Mouse (Mus musculus) intestine, embryonic 16.5 days (tissue): Measurements from ENCODE around the gene Rc3h1. TPM values are rescaled to one million over a fixed set of nuclear protein-coding genes. Genes with fewer than 3 reads are reported as not detected.

Experiments
- ATAC-seq: fragments of 200-750 bp; cut with Nextera tagmentation; 2 replicates; pipeline ENCODE4 v1.8.0; 2017; ENCODE audit warnings: moderate TSS enrichment, moderate library complexity
- H3K27ac ChIP-seq: fragments of 300-500 bp; sonication (generic); 2 replicates; pipeline ENCODE4 v1.5.1; 2014; ENCODE audit warnings: mild to moderate bottlenecking, low read length
- H3K27me3 ChIP-seq: fragments of 300-500 bp; sonication (generic); replicated peaks from 2 replicates; pipeline ENCODE4 v1.6.1; 2014; ENCODE audit warnings: low read length, control low read depth, mixed read lengths; ENCODE audit not compliant: control insufficient read depth, insufficient read depth
- H3K36me3 ChIP-seq: fragments of 300-500 bp; sonication (generic); 2 replicates; pipeline ENCODE4 v1.6.1; 2014; ENCODE audit warnings: low read length, control low read depth; ENCODE audit not compliant: control insufficient read depth, insufficient read depth
- H3K4me1 ChIP-seq: fragments of 300-500 bp; sonication (generic); 2 replicates; pipeline ENCODE4 v1.6.1; 2014; ENCODE audit warnings: low read length, control low read depth, mixed read lengths; ENCODE audit not compliant: control insufficient read depth, insufficient read depth
- H3K4me2 ChIP-seq: fragments of 300-500 bp; sonication (generic); 2 replicates; pipeline ENCODE4 v1.6.1; 2014; ENCODE audit warnings: low read depth, low read length, control low read depth
- H3K4me3 ChIP-seq: fragments of 300-500 bp; sonication (generic); 2 replicates; pipeline ENCODE4 v1.5.1; 2014; ENCODE audit warnings: mild to moderate bottlenecking, low read length
- H3K9ac ChIP-seq: fragments of 300-500 bp; sonication (generic); 2 replicates; pipeline ENCODE4 v1.6.1; 2014; ENCODE audit warnings: low read depth, low read length
- H3K9me3 ChIP-seq: fragments of 300-500 bp; sonication (generic); 2 replicates; pipeline ENCODE4 v1.6.1; 2016; ENCODE audit warnings: low read length, control low read depth; ENCODE audit not compliant: control insufficient read depth
- WGBS: fragments of 180-500 bp; shearing (Covaris S2); extraction: QIAGEN DNeasy Blood & Tissue Kit; methylation state at CpG from one replicate; pipeline ENCODE4 v1.1.7; 2014; 5-methylcytosine and 5-hydroxymethylcytosine counted together
- polyA plus RNA-seq: library from polyadenylated mRNA; unstranded; fragments of >200 nt; fragmentation: Nextera tagmentation; extraction: Ambion mirVana; gene quantifications from 2 replicates; pipeline ENCODE4 v1.2.1, GENCODE M21; 2015

The Rc3h1 gene
- polyA plus RNA-seq, 1 experiment from 2014 or later = 5.1 TPM

GRCm38 (mm10) chr1:160881968-160882367 lies 24.2 kb upstream of the Rc3h1 start:
- Histone ChIP-seq H3K4me1 (no peaks in the 10 kb centered on the region), H3K9ac (no peak overlapping the region), H3K27ac (no peak overlapping the region), H3K4me3 (no peak overlapping the region), H3K36me3 (no peaks in the 10 kb centered on the region), H3K9me3 (no peaks in the 10 kb centered on the region), H3K27me3 (no peaks in the 10 kb centered on the region), H3K4me2 (no peak overlapping the region)
- no peak for ATAC-seq
- WGBS = 70% methylated on average over 3 of the region's 3 CpGs

GRCm38 (mm10) chr1:160884273-160884672 lies 21.9 kb upstream of the Rc3h1 start:
- Histone ChIP-seq H3K9me3 (no peaks in the 10 kb centered on the region), H3K27ac (no peak overlapping the region), H3K9ac (no peak overlapping the region), H3K4me2 (no peak overlapping the region), H3K4me3 (no peak overlapping the region), H3K4me1 (no peaks in the 10 kb centered on the region), H3K27me3 (no peaks in the 10 kb centered on the region), H3K36me3 (no peaks in the 10 kb centered on the region)
- ATAC-seq = peak; percentile 43; the same call in 1 of the 2 replicates
- WGBS = 70% methylated on average over 3 of the region's 3 CpGs

DNA sequence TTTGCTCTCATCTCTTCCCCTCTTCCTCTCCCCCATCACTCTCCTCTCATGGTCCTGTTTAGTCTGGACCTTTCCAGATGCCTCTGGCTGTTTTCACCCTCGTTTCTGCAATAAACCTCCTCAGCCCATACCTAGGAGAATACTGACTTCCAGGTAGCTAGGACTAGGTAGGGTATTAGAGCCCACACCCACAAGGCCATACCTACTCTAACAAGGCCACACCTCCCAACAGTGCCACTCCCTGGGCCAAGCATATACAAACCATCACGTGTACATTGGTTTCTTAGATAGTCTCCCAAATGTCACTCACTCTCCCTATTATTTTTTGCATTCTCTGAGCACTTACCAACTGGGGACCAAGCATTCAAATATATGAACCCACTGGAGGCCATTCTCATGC lies 21.2 kb upstream of the Rc3h1 start:
- Histone ChIP-seq H3K4me3 (no peak overlapping the region), H3K36me3 (no peaks in the 10 kb centered on the region), H3K27me3 (no peaks in the 10 kb centered on the region), H3K9ac (no peak overlapping the region), H3K4me2 (no peak overlapping the region), H3K4me1 (no peaks in the 10 kb centered on the region), H3K27ac (no peak overlapping the region), H3K9me3 (no peaks in the 10 kb centered on the region)
- 58% methylated on average over 2 of the region's 2 CpGs for WGBS
- ATAC-seq = peak; percentile 58; the same call in 1 of the 2 replicates

DNA sequence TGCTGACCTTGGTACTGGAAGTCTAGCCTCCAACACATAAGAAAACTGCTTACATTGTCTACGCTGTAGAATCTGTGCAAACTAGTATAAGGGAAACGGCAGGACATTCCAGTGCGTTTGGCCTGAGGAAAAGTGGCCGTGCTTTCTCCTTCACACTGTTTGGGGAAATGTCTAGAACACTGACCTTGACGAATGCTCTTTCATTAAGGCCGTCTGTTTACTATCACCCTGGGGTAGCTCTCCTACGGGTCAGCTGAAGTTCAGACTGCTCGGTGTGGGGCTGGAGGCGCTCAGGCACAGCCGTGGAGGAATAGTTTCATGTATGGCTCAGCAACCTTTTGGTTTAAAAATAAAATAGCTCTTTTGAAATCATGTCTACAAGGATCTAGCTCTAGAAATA lies 6.5 kb upstream of the Rc3h1 start:
- no peak overlapping the region for H3K4me3 ChIP-seq
- H3K4me2 ChIP-seq = no peak overlapping the region
- H3K27ac ChIP-seq = no peak overlapping the region
- H3K4me1 ChIP-seq = 0 out of 2 replicates have a peak, but pooled peaks cover 7% of the 10 kb centered on the region
- no peak overlapping the region for H3K9ac ChIP-seq
- 23% methylated on average over 10 of the region's 10 CpGs for WGBS
- ATAC-seq = 0 out of 2 replicates have a peak, but pooled peaks have one; percentile 41
- H3K36me3 ChIP-seq = no peaks in the 10 kb centered on the region
- H3K27me3 ChIP-seq = no peaks in the 10 kb centered on the region
- H3K9me3 ChIP-seq = no peaks in the 10 kb centered on the region

GRCm38 (mm10) chr1:160904047-160904446 lies 2.2 kb upstream of the Rc3h1 start:
- H3K4me2 ChIP-seq = no peak overlapping the region
- no peak for ATAC-seq
- H3K9ac ChIP-seq = no peak overlapping the region
- H3K27me3 ChIP-seq = no peaks in the 10 kb centered on the region
- peaks cover 10% of the 10 kb centered on the region; the same call in 1 of the 2 replicates for H3K4me1 ChIP-seq
- H3K9me3 ChIP-seq = no peaks in the 10 kb centered on the region
- WGBS = 32% methylated on average over 4 of the region's 4 CpGs
- no peak overlapping the region for H3K4me3 ChIP-seq
- H3K36me3 ChIP-seq = no peaks in the 10 kb centered on the region
- H3K27ac ChIP-seq = no peak overlapping the region

DNA sequence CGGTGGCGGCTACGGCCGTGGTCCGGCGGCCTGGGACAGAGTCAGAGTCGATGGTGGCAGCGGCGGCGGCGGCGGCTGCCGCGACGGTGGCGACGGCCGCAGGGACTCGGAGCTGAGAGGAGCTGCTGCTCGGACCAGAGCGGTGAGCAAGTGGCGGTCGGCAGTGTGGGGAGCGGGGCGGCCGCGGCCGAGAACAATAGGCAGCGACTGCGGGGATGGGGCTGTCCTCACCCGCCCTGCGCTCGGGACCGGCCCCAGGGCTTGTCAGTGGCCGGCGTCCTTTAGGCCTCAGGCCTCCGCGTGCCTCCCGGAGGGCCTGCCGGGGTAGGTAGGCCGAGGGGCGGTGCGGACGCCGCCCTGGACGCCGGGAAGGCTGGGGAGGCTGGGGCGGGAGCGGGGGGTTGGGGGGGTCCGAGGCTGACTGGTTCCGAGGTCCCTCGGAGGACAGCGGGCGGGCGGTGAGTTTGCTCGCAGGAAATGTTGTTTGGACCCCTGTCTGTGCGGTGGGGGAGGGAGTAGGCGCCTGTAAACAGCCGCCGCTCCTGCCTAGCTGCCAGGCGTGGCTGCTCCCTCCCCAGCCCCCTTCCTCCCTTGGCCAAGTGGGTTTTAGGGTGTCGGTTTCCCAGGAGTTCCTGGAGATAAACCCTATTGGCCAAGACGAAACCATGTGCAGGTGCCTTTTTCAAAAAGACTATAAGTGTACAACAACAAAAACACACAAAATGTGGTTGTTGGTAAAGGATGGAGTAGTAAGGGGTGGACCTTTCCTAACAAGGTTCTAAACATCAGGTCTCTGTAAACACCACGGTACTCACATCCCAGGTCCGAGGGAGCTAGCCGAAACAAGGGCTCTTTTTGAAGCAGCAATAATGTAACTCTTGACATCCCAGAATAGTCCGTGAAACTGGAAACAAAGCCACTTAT lies 602 bp downstream of the Rc3h1 start:
- Histone ChIP-seq H3K4me1 (peaks cover 7% of the 10 kb centered on the region; the same call in 1 of the 2 replicates), H3K9me3 (no peaks in the 10 kb centered on the region), H3K27me3 (no peaks in the 10 kb centered on the region), H3K9ac (peak overlapping the region; percentile 97), H3K36me3 (no peaks in the 10 kb centered on the region), H3K4me3 (peak overlapping the region; percentile 95), H3K4me2 (peak overlapping the region; percentile 62), H3K27ac (peak overlapping the region; percentile 96)
- ATAC-seq = peak; percentile 83
- under 1% methylated on average over 60 of the region's 67 CpGs for whole genome bisulfite sequencing

DNA sequence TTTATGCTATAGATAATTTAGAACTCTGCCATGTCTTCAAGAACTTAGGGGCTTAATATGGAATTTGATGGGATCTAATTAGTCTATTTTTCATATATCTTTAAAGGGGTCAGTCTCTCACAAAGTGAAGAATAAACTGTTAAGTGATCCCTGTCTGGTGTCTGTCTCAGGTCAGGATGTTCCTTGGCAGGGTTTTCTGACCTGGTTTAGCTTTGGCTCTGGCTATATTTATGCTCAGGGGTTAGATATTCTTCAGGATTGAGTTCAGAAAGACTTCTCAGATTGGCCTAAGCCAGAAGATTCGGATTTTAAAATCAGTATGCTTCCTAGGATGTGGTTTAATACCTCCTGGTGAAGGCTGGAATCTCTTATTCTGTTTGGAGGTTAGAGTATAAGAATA lies 4.0 kb downstream of the Rc3h1 start:
- no peak overlapping the region for H3K27ac ChIP-seq
- H3K27me3 ChIP-seq = no peaks in the 10 kb centered on the region
- H3K9me3 ChIP-seq = no peaks in the 10 kb centered on the region
- 83% methylated on average over 1 of the region's 1 CpGs for WGBS
- no peak for ATAC-seq
- H3K4me3 ChIP-seq = no peak overlapping the region
- H3K9ac ChIP-seq = no peak overlapping the region
- no peak overlapping the region for H3K4me2 ChIP-seq
- H3K36me3 ChIP-seq = no peaks in the 10 kb centered on the region
- H3K4me1 ChIP-seq = peaks cover 5% of the 10 kb centered on the region; the same call in 1 of the 2 replicates

- 83% methylated on average over 1 of the region's 1 CpGs for WGBS
- peaks cover 5% of the 10 kb centered on the region; the same call in 1 of the 2 replicates for H3K4me1 ChIP-seq
- no peak for ATAC-seq
Measured at GRCm38 (mm10) chr1:160910812-160911211, 4.6 kb downstream of the Rc3h1 start.

GRCm38 (mm10) chr1:160919383-160919782 lies 13.2 kb downstream of the Rc3h1 start:
- 96% methylated on average over 1 of the region's 1 CpGs for WGBS
- Histone ChIP-seq H3K4me2 (no peak overlapping the region), H3K4me3 (no peak overlapping the region), H3K4me1 (peaks cover 5% of the 10 kb centered on the region; the same call in 1 of the 2 replicates), H3K9ac (no peak overlapping the region), H3K9me3 (no peaks in the 10 kb centered on the region), H3K27me3 (no peaks in the 10 kb centered on the region), H3K36me3 (no peaks in the 10 kb centered on the region), H3K27ac (no peak overlapping the region)
- no peak for ATAC-seq

More at GRCm38 (mm10) chr1:160910812-160911211, 4.6 kb downstream of the Rc3h1 start:
- H3K9me3 ChIP-seq = no peaks in the 10 kb centered on the region
- H3K27ac ChIP-seq = no peak overlapping the region
- no peak overlapping the region for H3K9ac ChIP-seq
- H3K27me3 ChIP-seq = no peaks in the 10 kb centered on the region
- H3K4me2 ChIP-seq = no peak overlapping the region
- H3K4me3 ChIP-seq = no peak overlapping the region
- H3K36me3 ChIP-seq = no peaks in the 10 kb centered on the region
